Mouse (Mus musculus) heart, embryonic 10.5 days (tissue): ENCODE measurements around the gene Spcs3. TPM values are rescaled to one million over a fixed set of nuclear protein-coding genes. Genes with fewer than 3 reads are reported as not detected.

Experiments
- DNase-seq: peaks from one replicate; pipeline ENCODE4 v3.0.0-alpha.2; 2017; ENCODE audit warnings: low spot score
- H3K27ac ChIP-seq: fragments of 300-500 bp; sonication (generic); 2 replicates; pipeline ENCODE4 v1.5.1; 2016; ENCODE audit warnings: mild to moderate bottlenecking
- H3K27me3 ChIP-seq: fragments of 300-500 bp; sonication (generic); 2 replicates; pipeline ENCODE4 v1.6.1; 2016; ENCODE audit warnings: mild to moderate bottlenecking; ENCODE audit not compliant: poor library complexity, insufficient read depth, severe bottlenecking
- H3K36me3 ChIP-seq: fragments of 300-500 bp; sonication (generic); 2 replicates; pipeline ENCODE4 v1.6.1; 2016; ENCODE audit warnings: mild to moderate bottlenecking, moderate library complexity
- H3K4me1 ChIP-seq: fragments of 300-500 bp; sonication (generic); 2 replicates; pipeline ENCODE4 v1.6.1; 2016; ENCODE audit warnings: mild to moderate bottlenecking
- H3K4me3 ChIP-seq: fragments of 300-500 bp; sonication (generic); 2 replicates; pipeline ENCODE4 v1.5.1; 2016; ENCODE audit warnings: mild to moderate bottlenecking, moderate library complexity
- H3K9me3 ChIP-seq: fragments of 300-500 bp; sonication (generic); 2 replicates; pipeline ENCODE4 v1.6.1; 2016; ENCODE audit warnings: mild to moderate bottlenecking, moderate library complexity
- WGBS: fragments of 180-500 bp; shearing (Covaris S2); methylation state at CpG from one replicate; pipeline ENCODE4 v1.1.7; 2016; 5-methylcytosine and 5-hydroxymethylcytosine counted together
- polyA plus RNA-seq: library from polyadenylated mRNA; unstranded; fragments of >200 nt; fragmentation: Nextera tagmentation; extraction: Ambion mirVana; gene quantifications from 2 replicates; pipeline ENCODE4 v1.2.1, GENCODE M21; 2016

Spcs3 gene
- polyA plus RNA-seq: 94.8 and 96.7 TPM in 2 replicates

DNA sequence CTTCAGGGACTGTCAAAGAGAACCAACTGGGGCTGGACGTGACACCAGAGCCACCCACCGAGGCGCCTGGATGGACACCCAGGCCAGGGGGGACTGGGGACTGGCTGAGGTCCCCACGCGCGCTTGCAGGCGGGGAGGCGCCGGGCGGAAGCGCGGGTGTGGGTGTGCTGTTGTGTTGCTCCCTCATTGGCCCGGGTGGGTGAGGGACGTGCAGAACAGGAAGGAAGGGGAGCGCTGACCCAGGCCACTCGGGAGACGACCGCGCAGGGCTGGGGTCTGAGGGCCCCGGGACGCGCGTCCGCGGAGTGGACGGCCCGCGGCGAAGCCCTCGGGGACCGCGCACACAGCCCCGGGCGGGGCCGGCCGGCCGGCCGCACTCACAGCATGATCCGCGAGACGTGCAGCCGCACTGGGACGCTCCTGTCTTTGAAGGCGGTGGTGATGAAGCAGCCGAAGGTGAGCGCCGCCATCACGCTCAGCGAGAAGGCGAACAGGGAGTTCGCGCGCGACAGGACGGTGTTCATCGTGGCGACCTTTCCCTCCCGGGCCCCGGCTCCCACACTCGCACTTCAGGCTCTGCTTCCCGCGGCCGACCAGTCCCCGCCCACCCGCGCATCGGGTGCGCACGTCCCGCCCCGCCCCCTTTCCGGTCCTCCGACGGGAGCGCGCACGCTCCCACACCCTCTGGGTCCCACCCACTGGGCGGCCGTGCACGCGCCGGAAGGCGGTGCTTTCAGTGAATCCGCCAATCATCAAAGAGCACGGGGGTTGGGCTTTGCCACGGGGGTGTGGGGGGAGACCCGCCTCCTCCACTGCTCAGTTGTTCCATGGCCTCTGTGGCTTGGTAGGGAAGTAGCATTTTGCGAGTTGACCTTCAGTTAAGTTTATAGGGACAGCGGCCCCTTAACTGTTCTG lies at the start of gene Spcs3, which contains the start of gene Asb5:
Gene Spcs3 (minus strand): TSS at position 617 of the 915 bp plus-strand sequence.
Gene Asb5 (plus strand): TSS at position 199 of the 915 bp plus-strand sequence.
- H3K4me1 ChIP-seq: peaks cover 17% of the 10 kb centered on the region; the same call in 1 of the 2 replicates
- peaks cover 16% of the 10 kb centered on the region for H3K36me3 ChIP-seq
- peak within 1 kb of the TSS; percentile 98 for H3K27ac ChIP-seq
- H3K27me3 ChIP-seq: no peaks in the 10 kb centered on the region
- peak within 1 kb of the TSS; percentile 94 for H3K4me3 ChIP-seq
- no peaks in the 10 kb centered on the region for H3K9me3 ChIP-seq
- DNase-seq: peak; percentile 98
- under 1% methylated on average over 89 of the region's 89 CpGs for whole genome bisulfite sequencing

DNA sequence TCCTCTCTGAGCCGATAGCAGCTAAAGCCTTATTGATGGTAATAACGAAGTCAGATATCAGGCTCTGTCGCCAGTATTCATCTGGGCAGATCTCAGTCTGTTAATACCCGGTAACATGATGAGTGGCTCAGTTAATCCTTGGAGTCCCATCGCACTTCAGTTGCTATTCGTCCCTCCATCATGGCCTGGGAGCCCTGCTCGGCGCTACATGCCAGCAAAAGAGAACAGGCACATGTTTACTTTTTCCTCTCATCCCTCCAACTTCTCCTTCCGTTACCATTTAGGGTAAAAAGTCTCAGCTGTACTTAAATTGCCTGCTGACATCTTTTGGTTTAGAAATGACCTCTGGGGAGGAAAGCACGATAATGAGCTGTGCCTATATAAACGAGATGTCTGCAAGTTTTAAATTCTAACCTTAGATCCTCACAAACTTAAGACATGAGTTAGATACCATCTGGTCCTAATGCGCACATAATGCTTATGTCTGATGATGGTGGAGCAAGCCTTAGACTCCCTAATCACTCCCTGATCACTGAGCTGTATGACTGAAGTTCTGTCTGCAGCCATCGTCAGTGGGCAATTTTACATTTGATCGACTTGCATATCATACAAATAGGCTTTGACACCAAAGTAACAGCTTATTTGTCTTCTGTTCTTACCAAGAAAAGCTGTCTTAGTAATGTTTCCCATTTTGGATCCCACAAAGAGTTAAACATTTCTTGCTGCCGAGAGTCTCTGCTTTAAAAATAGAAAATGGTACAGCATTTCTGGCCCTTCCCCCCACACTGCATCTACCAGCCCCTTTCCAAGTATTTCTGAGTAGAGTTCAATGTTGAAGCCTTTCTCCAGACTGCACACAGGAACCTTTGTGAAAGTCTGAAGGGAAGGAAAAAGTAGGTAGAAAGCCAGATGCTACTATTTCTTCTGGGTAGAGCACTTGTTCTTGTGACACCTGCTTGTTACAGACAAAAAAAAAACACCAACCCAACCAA lies 41.1 kb upstream of the Spcs3 start:
- H3K36me3 ChIP-seq: no peaks in the 10 kb centered on the region
- H3K27me3 ChIP-seq: no peaks in the 10 kb centered on the region
- no peak for DNase-seq
- no peak overlapping the region for H3K4me3 ChIP-seq
- no peaks in the 10 kb centered on the region for H3K9me3 ChIP-seq
- peak overlapping the region; percentile 75 for H3K27ac ChIP-seq
- H3K4me1 ChIP-seq: peaks cover 3% of the 10 kb centered on the region; the same call in 1 of the 2 replicates
- WGBS: 70% methylated on average over 15 of the region's 15 CpGs

DNA sequence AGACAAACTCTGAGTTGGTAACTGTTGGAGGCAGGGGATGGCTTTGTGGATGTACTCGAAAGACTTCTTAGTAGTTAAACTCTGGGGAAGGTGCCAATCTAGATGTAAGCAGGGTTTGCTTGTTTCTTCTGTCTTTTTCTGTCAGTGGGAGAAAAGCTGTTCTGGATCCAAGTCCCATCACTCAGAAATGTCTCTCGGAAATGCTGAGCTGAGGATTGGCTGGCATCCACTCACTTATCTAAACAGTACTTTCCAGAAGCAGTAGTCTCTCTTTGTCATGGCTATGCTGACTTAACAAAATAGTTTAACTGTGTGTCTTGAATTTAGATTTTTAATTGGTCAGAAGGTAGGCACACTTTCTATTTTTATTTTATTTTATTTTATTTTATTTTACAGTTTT lies 37.4 kb upstream of the Spcs3 start:
- Histone ChIP-seq H3K27ac (no peak overlapping the region), H3K4me3 (no peak overlapping the region), H3K9me3 (no peaks in the 10 kb centered on the region), H3K4me1 (peaks cover 3% of the 10 kb centered on the region; the same call in 1 of the 2 replicates), H3K27me3 (no peaks in the 10 kb centered on the region), H3K36me3 (no peaks in the 10 kb centered on the region)
- DNase-seq: no peak
- 59% methylated on average over 2 of the region's 2 CpGs for WGBS

DNA sequence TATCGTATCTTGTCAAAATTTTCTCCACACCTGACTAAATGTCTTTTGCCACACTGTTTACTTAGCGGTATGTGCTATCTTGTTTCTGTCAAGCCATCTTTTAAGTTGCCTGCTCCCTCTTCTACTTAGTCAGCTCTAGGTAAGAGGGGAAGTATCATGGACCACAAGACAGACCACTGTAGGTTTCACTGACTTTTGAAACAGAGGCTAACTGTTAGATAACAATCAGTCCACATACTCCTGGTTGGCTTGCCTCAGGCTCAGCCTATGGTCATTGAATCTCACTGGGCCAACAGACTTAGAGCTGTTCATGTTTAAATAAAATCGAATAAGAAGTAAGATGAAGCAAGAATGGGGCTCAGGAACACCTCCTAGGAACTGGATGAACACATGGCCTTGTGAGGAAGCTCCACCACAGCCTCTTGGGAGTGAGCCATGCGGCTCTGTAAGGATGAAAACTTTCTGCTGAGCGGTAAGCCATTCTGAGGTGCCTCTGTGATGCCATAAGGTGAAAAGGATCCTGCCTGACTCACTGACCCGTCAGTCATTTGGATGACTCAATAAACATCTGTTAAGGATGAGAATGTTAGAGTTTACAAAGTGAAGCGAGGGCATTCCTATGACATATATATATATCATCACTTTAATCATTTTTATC lies 35.9 kb upstream of the Spcs3 start:
- Histone ChIP-seq H3K27me3 (no peaks in the 10 kb centered on the region), H3K4me1 (no peaks in the 10 kb centered on the region; the same call in 1 of the 2 replicates), H3K9me3 (no peaks in the 10 kb centered on the region), H3K27ac (no peak overlapping the region), H3K36me3 (no peaks in the 10 kb centered on the region), H3K4me3 (no peak overlapping the region)
- DNase-seq: no peak
- WGBS: 85% methylated on average over 7 of the region's 7 CpGs

DNA sequence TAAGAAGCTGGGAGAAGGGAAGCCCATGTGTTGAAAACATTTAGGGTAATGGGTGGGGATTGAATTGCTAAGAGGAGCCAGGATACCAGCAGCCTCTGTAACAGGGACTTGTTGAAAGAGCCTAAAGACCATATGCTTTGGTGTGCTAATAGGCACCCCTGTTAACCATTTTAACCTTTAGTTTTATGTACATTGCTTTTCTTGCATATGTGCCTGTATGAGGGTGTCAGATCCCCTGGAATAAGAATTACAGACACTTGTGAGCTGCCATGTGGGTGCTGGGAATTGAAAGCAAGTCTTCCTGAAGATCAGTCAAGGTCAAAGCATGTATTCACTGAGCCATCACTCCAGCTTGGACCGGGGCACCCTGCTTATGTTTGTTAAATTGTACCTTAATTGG lies 35.4 kb upstream of the Spcs3 start:
- no peak for DNase-seq
- no peaks in the 10 kb centered on the region for H3K9me3 ChIP-seq
- 86% methylated on average over 1 of the region's 1 CpGs for WGBS
- H3K4me1 ChIP-seq: no peaks in the 10 kb centered on the region
- H3K27ac ChIP-seq: no peak overlapping the region
- H3K4me3 ChIP-seq: no peak overlapping the region
- no peaks in the 10 kb centered on the region for H3K36me3 ChIP-seq
- no peaks in the 10 kb centered on the region for H3K27me3 ChIP-seq

DNA sequence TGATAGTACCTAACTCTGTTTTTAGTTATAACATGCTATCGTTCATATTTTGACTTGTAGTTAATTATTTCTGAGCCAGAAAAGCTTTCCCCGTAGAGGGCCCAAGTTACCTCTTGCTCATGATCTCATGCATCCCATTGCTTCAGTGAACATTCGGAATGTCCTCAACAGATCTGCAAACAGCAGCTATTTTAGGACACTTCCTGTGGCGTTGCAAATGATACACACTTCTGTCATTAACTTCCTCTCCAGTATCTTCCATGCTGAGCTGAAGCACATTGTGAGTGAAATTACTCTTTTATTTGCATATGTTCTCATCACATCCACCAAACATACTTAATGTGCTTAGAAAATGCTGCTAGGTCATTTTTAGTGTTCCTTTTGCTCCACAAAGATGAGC lies 32.3 kb upstream of the Spcs3 start:
- no peak for DNase-seq
- no peaks in the 10 kb centered on the region for H3K9me3 ChIP-seq
- H3K27me3 ChIP-seq: no peaks in the 10 kb centered on the region
- no peaks in the 10 kb centered on the region for H3K4me1 ChIP-seq
- H3K36me3 ChIP-seq: no peaks in the 10 kb centered on the region
- no peak overlapping the region for H3K27ac ChIP-seq
- WGBS: 60% methylated on average over 4 of the region's 4 CpGs
- no peak overlapping the region for H3K4me3 ChIP-seq

DNA sequence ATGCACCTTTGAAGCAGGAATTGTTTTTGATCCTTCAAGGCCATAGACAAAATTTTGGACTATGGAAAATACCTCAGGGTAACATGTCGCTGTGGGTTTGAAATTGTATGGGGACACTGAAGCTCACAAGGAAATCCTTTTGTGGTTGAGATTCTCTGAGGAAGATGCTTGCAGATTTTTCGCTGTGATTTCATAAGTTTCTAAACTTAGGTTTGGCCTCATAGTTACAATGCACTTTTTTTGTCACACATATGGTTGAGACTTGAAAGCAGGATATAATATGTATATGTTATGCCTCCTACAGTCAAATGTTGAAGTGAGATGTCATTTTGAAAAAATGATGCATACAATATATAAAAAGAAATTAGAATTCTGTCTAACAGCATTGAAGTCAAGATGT lies 25.1 kb upstream of the Spcs3 start:
- Histone ChIP-seq H3K27ac (no peak overlapping the region), H3K9me3 (no peaks in the 10 kb centered on the region), H3K36me3 (no peaks in the 10 kb centered on the region), H3K27me3 (no peaks in the 10 kb centered on the region), H3K4me1 (no peaks in the 10 kb centered on the region), H3K4me3 (no peak overlapping the region)
- DNase-seq: no peak
- WGBS: 77% methylated on average over 2 of the region's 2 CpGs

DNA sequence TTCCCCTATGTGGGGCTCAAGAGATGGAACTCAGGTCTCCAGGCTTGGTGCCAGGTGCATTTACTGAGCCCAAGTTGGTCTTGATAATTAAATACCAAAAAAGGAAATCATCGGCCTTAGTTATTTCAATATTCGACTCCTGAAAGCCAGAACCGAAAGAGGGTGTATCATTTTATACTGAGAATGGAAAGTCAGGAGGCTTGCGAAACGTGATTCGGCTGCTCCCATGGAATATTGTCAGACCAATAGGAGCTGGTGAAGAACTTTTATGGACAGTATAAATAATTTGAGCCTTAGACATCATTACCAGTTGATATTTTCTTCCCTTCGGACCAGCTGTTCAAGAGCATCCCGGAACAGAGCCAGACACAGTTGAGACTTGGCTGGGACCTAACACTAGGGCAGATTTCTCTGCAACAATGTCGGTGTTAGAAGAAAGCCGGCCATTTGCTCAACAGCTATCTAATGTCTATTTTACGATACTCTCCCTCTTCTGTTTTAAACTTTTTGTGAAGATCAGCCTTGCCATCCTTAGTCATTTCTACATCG lies 20.3 kb upstream of the Spcs3 start:
- H3K4me1 ChIP-seq: no peaks in the 10 kb centered on the region
- no peak overlapping the region for H3K27ac ChIP-seq
- WGBS: 91% methylated on average over 12 of the region's 12 CpGs
- H3K27me3 ChIP-seq: no peaks in the 10 kb centered on the region
- no peaks in the 10 kb centered on the region for H3K36me3 ChIP-seq
- no peaks in the 10 kb centered on the region for H3K9me3 ChIP-seq
- no peak overlapping the region for H3K4me3 ChIP-seq
- DNase-seq: no peak

DNA sequence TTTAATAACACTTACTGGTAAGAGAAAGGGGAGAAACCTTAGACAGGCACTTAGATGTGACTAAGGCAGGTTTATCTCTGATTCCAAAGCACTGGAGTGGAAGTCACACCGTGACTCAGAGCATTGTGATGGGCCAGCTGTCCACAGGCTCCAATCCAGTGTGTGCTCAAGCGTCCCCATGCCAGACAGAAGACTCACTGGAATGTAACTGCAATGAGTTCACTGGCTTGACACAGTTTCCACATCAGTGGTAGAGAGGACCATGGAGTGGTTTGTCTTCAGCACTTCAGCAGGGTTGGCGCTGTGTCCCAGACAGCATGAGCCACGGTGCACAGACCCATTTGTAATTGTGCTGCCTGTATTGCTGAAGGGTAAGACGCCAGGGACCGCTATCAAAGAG lies 18.6 kb upstream of the Spcs3 start:
- Histone ChIP-seq H3K4me3 (no peak overlapping the region), H3K27me3 (no peaks in the 10 kb centered on the region), H3K9me3 (no peaks in the 10 kb centered on the region), H3K36me3 (no peaks in the 10 kb centered on the region), H3K27ac (no peak overlapping the region), H3K4me1 (no peaks in the 10 kb centered on the region)
- no peak for DNase-seq
- 62% methylated on average over 6 of the region's 6 CpGs for WGBS

DNA sequence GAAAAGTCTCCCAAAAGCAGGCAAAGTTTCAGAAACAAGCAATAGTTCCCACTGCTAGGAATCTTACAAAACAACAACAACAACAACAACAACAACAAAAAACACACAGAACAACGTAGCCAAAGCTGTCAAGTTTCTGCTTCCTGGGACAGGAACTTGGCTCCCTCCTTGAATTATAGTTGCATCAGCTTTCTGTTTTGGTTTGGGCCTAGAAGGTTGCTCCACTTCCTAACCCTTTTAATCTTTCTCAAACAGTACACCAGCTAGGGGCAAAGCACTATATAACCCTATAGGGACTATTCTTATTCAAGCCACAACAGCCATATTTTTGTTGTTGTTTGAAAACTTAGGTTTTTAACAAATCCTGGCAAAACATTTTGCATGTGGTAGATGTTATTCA lies 11.5 kb upstream of the Spcs3 start:
- DNase-seq: no peak
- no peaks in the 10 kb centered on the region for H3K27me3 ChIP-seq
- no peak overlapping the region for H3K4me3 ChIP-seq
- H3K27ac ChIP-seq: no peak overlapping the region
- WGBS: 76% methylated on average over 1 of the region's 1 CpGs
- no peaks in the 10 kb centered on the region for H3K4me1 ChIP-seq
- H3K9me3 ChIP-seq: no peaks in the 10 kb centered on the region
- no peaks in the 10 kb centered on the region for H3K36me3 ChIP-seq

DNA sequence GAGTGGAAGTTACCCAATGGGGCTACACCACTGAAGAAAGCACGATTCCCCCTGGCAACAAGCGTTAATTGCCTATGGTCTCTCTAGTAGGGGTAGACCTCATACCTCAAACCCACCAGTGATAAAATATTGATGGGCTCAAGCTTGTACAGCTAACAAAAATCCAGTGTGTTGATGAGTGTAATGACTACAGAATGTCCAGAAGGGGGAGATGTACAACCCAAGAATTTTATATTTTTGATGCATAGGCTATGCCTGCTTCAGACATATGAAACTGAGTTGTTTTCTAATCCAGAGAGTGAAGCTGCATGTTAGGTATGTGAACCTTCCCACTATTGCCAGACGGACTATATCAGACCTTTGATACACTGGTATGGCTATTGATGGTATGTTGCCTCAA lies 7.5 kb upstream of the Spcs3 start:
- Histone ChIP-seq H3K9me3 (no peaks in the 10 kb centered on the region), H3K36me3 (no peaks in the 10 kb centered on the region), H3K27me3 (no peaks in the 10 kb centered on the region), H3K4me1 (no peaks in the 10 kb centered on the region), H3K4me3 (no peak overlapping the region), H3K27ac (no peak overlapping the region)
- 85% methylated on average over 3 of the region's 3 CpGs for WGBS
- DNase-seq: no peak

DNA sequence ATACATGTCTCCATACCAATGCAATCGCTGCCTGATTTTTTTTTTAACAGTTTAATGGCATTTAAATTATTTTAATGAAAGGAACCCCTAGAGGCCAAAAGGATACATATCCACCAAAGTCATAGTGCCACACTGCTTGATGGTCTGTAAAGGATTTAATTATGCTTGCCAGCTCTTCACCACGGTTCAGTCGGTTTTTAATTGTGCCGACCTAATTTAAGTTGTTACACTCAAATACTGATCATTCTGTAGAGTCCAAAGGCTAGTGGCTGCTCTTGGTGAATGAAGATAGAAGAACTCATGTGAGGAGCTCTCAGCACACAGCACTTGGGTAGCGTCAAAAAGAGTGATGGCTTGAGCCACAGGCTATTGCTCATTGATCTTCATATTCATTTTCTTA lies 5.4 kb upstream of the Spcs3 start:
- H3K27me3 ChIP-seq: no peaks in the 10 kb centered on the region
- peaks cover 3% of the 10 kb centered on the region; the same call in 1 of the 2 replicates for H3K4me1 ChIP-seq
- DNase-seq: no peak
- 91% methylated on average over 5 of the region's 5 CpGs for WGBS
- no peaks in the 10 kb centered on the region for H3K9me3 ChIP-seq
- H3K36me3 ChIP-seq: no peaks in the 10 kb centered on the region
- no peak overlapping the region for H3K4me3 ChIP-seq
- H3K27ac ChIP-seq: no peak overlapping the region
